In the genomic region with DNA sequence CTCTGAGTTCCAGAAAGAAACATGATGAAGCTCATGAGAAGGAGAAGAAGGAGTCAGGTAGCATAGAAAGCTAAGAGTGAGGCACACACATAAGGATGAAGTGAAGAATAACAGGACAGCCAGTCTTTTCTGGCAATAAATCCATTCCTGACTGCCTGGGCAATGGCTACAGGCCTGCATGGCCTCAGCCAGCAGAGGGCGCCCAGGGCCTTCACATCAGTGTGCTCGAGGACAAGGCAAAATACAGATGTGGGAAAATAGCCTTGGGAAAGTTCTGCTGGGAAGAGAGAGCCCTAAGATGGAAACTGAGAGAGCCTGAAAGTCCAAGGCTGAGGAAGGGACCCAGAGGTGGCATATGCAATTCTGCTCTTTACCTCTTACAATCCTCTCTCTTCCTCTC, we compare ENCODE assay signal across 8 mouse cellular contexts. TPM values are rescaled to one million over a fixed set of nuclear protein-coding genes. Genes with fewer than 3 reads are reported as not detected.
A peak's percentile ranks its signal among the peaks of the same experiment; 100 is the strongest.
DNase-seq lines count a peak whose midpoint lies in the region; ATAC-seq and TF ChIP-seq lines count a peak whose summit lies in the region.

No protein-coding gene starts in this region.

- no peaks in the 10 kb centered on the region for H3K9me3 ChIP-seq in CH12.LX (replicated peaks; ENCODE audit: low read length)
- no peaks in the 10 kb centered on the region for H3K9me3 ChIP-seq in forebrain, embryonic 10.5 days
- no peaks in the 10 kb centered on the region for H3K9me3 ChIP-seq in liver, embryonic 13.5 days (replicated peaks)

- TF ChIP-seq POLR2A in CH12.LX (IDR thresholded peaks at IDR 0.05; ENCODE audit: low read depth, low read length): no peak
- no peak for TF ChIP-seq POLR2A in brain, embryonic 14.5 days (IDR thresholded peaks at IDR 0.05; ENCODE audit: borderline replicate concordance, extremely low read depth, insufficient read depth, insufficient read length, poor library complexity, severe bottlenecking)
- TF ChIP-seq POLR2A in olfactory bulb, adult 2 months (IDR thresholded peaks at IDR 0.05; ENCODE audit: insufficient read depth, low read depth, low read length): no peak

- peak; percentile 34 for DNase-seq in CH12.LX (ENCODE audit: extremely low read depth)
- peak; percentile 93 for DNase-seq in brain, embryonic 14.5 days (ENCODE audit: low read depth)
- peak; percentile 69 for DNase-seq in forebrain, embryonic 10.5 days (ENCODE audit: extremely low spot score, low spot score)
- peak; percentile 85 to 91 for DNase-seq in heart, postnatal 10 days
- DNase-seq in kidney, postnatal 25 days: peak; percentile 69 to 83
- peak; percentile 6 for DNase-seq in liver, embryonic 13.5 days
- peak; percentile 52 to 66 for DNase-seq in urinary bladder, adult 18-20 months (ENCODE audit: low spot score in 2 of 2)

- TF ChIP-seq CTCF in CH12.LX (conservative IDR thresholded peaks at IDR 0.05 in 1 of 2, IDR thresholded peaks at IDR 0.05 in 1 of 2; ENCODE audit: low read depth in 2 of 2, low read length in 2 of 2): peak; percentile 72 to 77
- TF ChIP-seq CTCF in brain, embryonic 14.5 days (IDR thresholded peaks at IDR 0.05; ENCODE audit: borderline replicate concordance, extremely low read depth, insufficient read depth, insufficient read length): peak; percentile 98
- peak; percentile 90 for TF ChIP-seq CTCF in olfactory bulb, adult 2 months (IDR thresholded peaks at IDR 0.05; ENCODE audit: insufficient read depth, low read depth, low read length)

- H3K27ac ChIP-seq in CH12.LX (ENCODE audit: insufficient read depth, low read depth): no peak overlapping the region
- H3K27ac ChIP-seq in forebrain, embryonic 10.5 days: no peak overlapping the region
- H3K27ac ChIP-seq in liver, embryonic 13.5 days: no peak overlapping the region
- no peak overlapping the region for H3K27ac ChIP-seq in olfactory bulb, adult 2 months (ENCODE audit: insufficient read depth, low read depth, low read length)

- in situ Hi-C loops in CH12.LX (cut with MboI; ENCODE audit: low pct_ligation_motif_present, low pct_unique_long_range_greater_than_20kb, low sequenced_read_pairs): no loop called here

- no peak for TF ChIP-seq EP300 in CH12.LX (IDR thresholded peaks at IDR 0.05; ENCODE audit: low read length)

- ATAC-seq in liver, embryonic 13.5 days (ENCODE audit: low read depth): no peak

- peak; percentile 67 for TF ChIP-seq RAD21 in CH12.LX (IDR thresholded peaks at IDR 0.05; ENCODE audit: low read depth, low read length)

- H3K27me3 ChIP-seq in CH12.LX (replicated peaks): peaks cover 2% of the 10 kb centered on the region
- H3K27me3 ChIP-seq in forebrain, embryonic 10.5 days (ENCODE audit: poor library complexity, severe bottlenecking): no peaks in the 10 kb centered on the region
- no peaks in the 10 kb centered on the region for H3K27me3 ChIP-seq in liver, embryonic 13.5 days

- H3K4me1 ChIP-seq in CH12.LX (ENCODE audit: control insufficient read depth in 1 of 2, insufficient read depth in 2 of 2): no peaks in the 10 kb centered on the region
- H3K4me1 ChIP-seq in forebrain, embryonic 10.5 days: no peaks in the 10 kb centered on the region
- no peaks in the 10 kb centered on the region for H3K4me1 ChIP-seq in liver, embryonic 13.5 days (replicated peaks)
- H3K4me1 ChIP-seq in olfactory bulb, adult 2 months (ENCODE audit: control insufficient read depth, insufficient read depth, low read length): no peaks in the 10 kb centered on the region

- no peaks in the 10 kb centered on the region for H3K36me3 ChIP-seq in CH12.LX (replicated peaks in 1 of 2; ENCODE audit: control insufficient read depth in 1 of 2, insufficient read depth in 1 of 2, low read length in 1 of 2)
- no peaks in the 10 kb centered on the region for H3K36me3 ChIP-seq in forebrain, embryonic 10.5 days (replicated peaks)
- H3K36me3 ChIP-seq in liver, embryonic 13.5 days: no peaks in the 10 kb centered on the region

- WGBS in forebrain, embryonic 10.5 days: 3% methylated on average over 2 of the region's 2 CpGs
- 5% methylated on average over 2 of the region's 2 CpGs for WGBS in liver, embryonic 13.5 days (ENCODE audit: insufficient replicate concordance)
- WGBS in olfactory bulb, adult 2 months: 0% methylated on average over 2 of the region's 2 CpGs

- H3K9ac ChIP-seq in CH12.LX (ENCODE audit: insufficient read depth, low read depth): no peak overlapping the region
- no peak overlapping the region for H3K9ac ChIP-seq in liver, embryonic 13.5 days

- H3K4me2 ChIP-seq in CH12.LX (ENCODE audit: insufficient read depth, low read depth, poor library complexity, severe bottlenecking): no peak overlapping the region
- no peak overlapping the region for H3K4me2 ChIP-seq in liver, embryonic 13.5 days

- dilution Hi-C loops in CH12.LX (cut with MboI; ENCODE audit: extremely low pct_ligation_motif_present, extremely low pct_unique_long_range_greater_than_20kb, low sequenced_read_pairs): no loop called here

- H3K79me2 ChIP-seq in CH12.LX (replicated peaks; ENCODE audit: control insufficient read depth, extremely low read depth, insufficient read depth, poor library complexity, severe bottlenecking): no peaks in the 10 kb centered on the region

- intact Hi-C loops in heart, postnatal 10 days (cut with DNase I): loop anchor here (2.0 kb wide), 2 partner anchors 746 to 778 kb away; no protein-coding TSS in a partner anchor

- no peak overlapping the region for H3K4me3 ChIP-seq in CH12.LX (replicated peaks in 1 of 3; ENCODE audit: low read depth in 2 of 3, low read length in 2 of 3, poor library complexity in 1 of 3)
- H3K4me3 ChIP-seq in forebrain, embryonic 10.5 days: no peak overlapping the region
- H3K4me3 ChIP-seq in liver, embryonic 13.5 days (replicated peaks): no peak overlapping the region
- H3K4me3 ChIP-seq in olfactory bulb, adult 2 months (ENCODE audit: insufficient read depth, low read depth, low read length): no peak overlapping the region

TF ChIP-seq in CH12.LX, 34 proteins besides CTCF, POLR2A, EP300 and RAD21:
- TF ChIP-seq USF1 (IDR thresholded peaks at IDR 0.05; ENCODE audit: low read depth, low read length) (no peak), GABPA (IDR thresholded peaks at IDR 0.05; ENCODE audit: insufficient replicate concordance, low read depth, low read length) (no peak), JUN (IDR thresholded peaks at IDR 0.05; ENCODE audit: insufficient read depth, low read depth, low read length) (no peak), BHLHE40 (IDR thresholded peaks at IDR 0.05; ENCODE audit: low read depth, low read length) (no peak), ZMIZ1 (IDR thresholded peaks at IDR 0.05; ENCODE audit: low read depth, low read length) (no peak), SMC3 (IDR thresholded peaks at IDR 0.05; ENCODE audit: low read depth, low read length) (peak; percentile 60)

RNA-seq across cellular contexts. Expression of gene Trim32, which starts 49.9 kb away (rescaled TPM):
- 22.3 and 23.7 TPM in 2 replicates for total RNA-seq in CH12.LX (2012; rRNA removed)
- 19.8 and 23.4 TPM in 2 replicates for total RNA-seq in CH12.LX (2014; rRNA removed)
- polyA plus RNA-seq in CH12.LX (2012; ENCODE audit: insufficient read length, low read depth): 24.7 and 26.2 TPM in 2 replicates
- 114 and 134 TPM in 2 replicates for polyA plus RNA-seq in brain, embryonic 14.5 days (2012; rRNA removed)
- polyA plus RNA-seq in forebrain, embryonic 10.5 days (2016; fragmentation: Nextera tagmentation; extraction: Ambion mirVana): 65.3 and 68.3 TPM in 2 replicates
- 10 to 100 TPM; 19.8 to 23.6 TPM for total RNA-seq in heart, postnatal 10 days (2021)
- polyA plus RNA-seq in liver, embryonic 13.5 days (2015; fragmentation: Nextera tagmentation; extraction: Ambion mirVana): 6.3 and 8.5 TPM in 2 replicates
- not detected in 2 replicates for polyA plus RNA-seq in olfactory bulb, adult 2 months (2012; ENCODE audit: insufficient read depth, insufficient read length, low replicate concordance, missing spikeins)

Comparison
In these comparisons a context has a peak if more than half of its experiments do, and no peak if none do; other contexts are left out.
1. DNase-seq: peak in every context shown above with its lines; median percentile 93 in brain, embryonic 14.5 days; 88 in heart, postnatal 10 days; 76 in kidney, postnatal 25 days; 69 in forebrain, embryonic 10.5 days; 59 in urinary bladder, adult 18-20 months; 34 in CH12.LX; 6 in liver, embryonic 13.5 days.